13 mouse cellular contexts compared by ENCODE assay signal in genomic region chr7:127516344-127516743, GRCm38 (mm10).
"Had no signal": no experiment of that assay in that cellular context is flagged by ENCODE, and none has a peak within 500 bp of the region (broad histone marks: within the 10 kb centered on the region; RNA-seq: fewer than 3 reads in every experiment).

No protein-coding gene starts in this region.

- H3K9me3 ChIP-seq: lung, embryonic 15.5 days; megakaryocyte, embryonic 14.5 days; midbrain, embryonic 13.5 days; midbrain, embryonic 15.5 days; neural tube, embryonic 12.5 days; stomach, embryonic 15.5 days had no signal

- DNase-seq: lung, adult 2 months; lung, postnatal 14 days; lung, postnatal 36 days; right cerebral cortex, postnatal 14 days; thymus, adult 2 months; thymus, postnatal 25 days; thymus, postnatal 4 days had no signal

- H3K4me3 ChIP-seq: lung, embryonic 15.5 days; megakaryocyte, embryonic 14.5 days; midbrain, embryonic 13.5 days; midbrain, embryonic 15.5 days; neural tube, embryonic 12.5 days; stomach, embryonic 15.5 days had no signal

- H3K27me3 ChIP-seq: lung, embryonic 15.5 days; megakaryocyte, embryonic 14.5 days; midbrain, embryonic 13.5 days; midbrain, embryonic 15.5 days; neural tube, embryonic 12.5 days; stomach, embryonic 15.5 days had no signal
